Mouse (Mus musculus) testis, postnatal 10 days (tissue): ENCODE data around the gene Rab11fip4.

Experiments
- DNase-seq: peaks from one replicate; pipeline ENCODE4 v3.0.0; 2021; ENCODE audit warnings: low spot score

Gene Rab11fip4

GRCm38 (mm10) chr11:79713184-79713583, 122.2 kb downstream of the Rab11fip4 start:
- no peak for DNase-seq

GRCm38 (mm10) chr11:79713678-79714077, 122.7 kb downstream of the Rab11fip4 start:
- DNase-seq = no peak

GRCm38 (mm10) chr11:79714082-79714742, 123.2 kb downstream of the Rab11fip4 start:
- no peak for DNase-seq

GRCm38 (mm10) chr11:79714743-79715110, 123.7 kb downstream of the Rab11fip4 start:
- no peak for DNase-seq

- no peak for DNase-seq
Measured at GRCm38 (mm10) chr11:79715316-79715715, 124.3 kb downstream of the Rab11fip4 start.

- no peak for DNase-seq
Measured at GRCm38 (mm10) chr11:79715733-79716452, 124.9 kb downstream of the Rab11fip4 start.

GRCm38 (mm10) chr11:79716453-79716749, 125.4 kb downstream of the Rab11fip4 start:
- DNase-seq = no peak

GRCm38 (mm10) chr11:79717271-79717670, 126.3 kb downstream of the Rab11fip4 start:
- DNase-seq = no peak

- no peak for DNase-seq
Measured at GRCm38 (mm10) chr11:79717801-79718200, 126.8 kb downstream of the Rab11fip4 start.

GRCm38 (mm10) chr11:79718202-79718601, 127.2 kb downstream of the Rab11fip4 start:
- no peak for DNase-seq

GRCm38 (mm10) chr11:79718829-79719346, 127.9 kb downstream of the Rab11fip4 start:
- no peak for DNase-seq

GRCm38 (mm10) chr11:79720737-79721136, 129.7 kb downstream of the Rab11fip4 start:
- DNase-seq = no peak

GRCm38 (mm10) chr11:79722811-79723210, 131.8 kb downstream of the Rab11fip4 start:
- DNase-seq = no peak

GRCm38 (mm10) chr11:79725005-79725404, 134.0 kb downstream of the Rab11fip4 start:
- no peak for DNase-seq

GRCm38 (mm10) chr11:79729231-79730047, 138.4 kb downstream of the Rab11fip4 start:
- DNase-seq = no peak

- DNase-seq = no peak
Measured at GRCm38 (mm10) chr11:79730462-79730861, 139.4 kb downstream of the Rab11fip4 start.

GRCm38 (mm10) chr11:79731476-79731875, 140.5 kb downstream of the Rab11fip4 start:
- DNase-seq = no peak

GRCm38 (mm10) chr11:79733013-79733412, 142.0 kb downstream of the Rab11fip4 start:
- no peak for DNase-seq

GRCm38 (mm10) chr11:79736232-79737006, 145.4 kb downstream of the Rab11fip4 start:
- no peak for DNase-seq

GRCm38 (mm10) chr11:79737126-79737697, 146.2 kb downstream of the Rab11fip4 start:
- no peak for DNase-seq

GRCm38 (mm10) chr11:79737865-79738502, 147.0 kb downstream of the Rab11fip4 start:
- no peak for DNase-seq
